Mouse (Mus musculus) testis, adult 10 weeks (tissue): ENCODE data around the gene Atg4d. TPM values are rescaled to one million over a fixed set of nuclear protein-coding genes. Genes with fewer than 3 reads are reported as not detected.

ENCODE experiments used
- polyA plus RNA-seq: library from polyadenylated mRNA; stranded (reverse); fragments of 350-450 nt; fragmentation: Illumina TruSeq; extraction: RNeasy Lipid Tissue Mini Kit (QIAGEN cat#74804); gene quantifications from one replicate; pipeline ENCODE4 v1.2.3, GENCODE M21; 2014; ENCODE audit warnings: low read depth, low replicate concordance

The Atg4d gene
- 0.36 TPM for polyA plus RNA-seq

DNA sequence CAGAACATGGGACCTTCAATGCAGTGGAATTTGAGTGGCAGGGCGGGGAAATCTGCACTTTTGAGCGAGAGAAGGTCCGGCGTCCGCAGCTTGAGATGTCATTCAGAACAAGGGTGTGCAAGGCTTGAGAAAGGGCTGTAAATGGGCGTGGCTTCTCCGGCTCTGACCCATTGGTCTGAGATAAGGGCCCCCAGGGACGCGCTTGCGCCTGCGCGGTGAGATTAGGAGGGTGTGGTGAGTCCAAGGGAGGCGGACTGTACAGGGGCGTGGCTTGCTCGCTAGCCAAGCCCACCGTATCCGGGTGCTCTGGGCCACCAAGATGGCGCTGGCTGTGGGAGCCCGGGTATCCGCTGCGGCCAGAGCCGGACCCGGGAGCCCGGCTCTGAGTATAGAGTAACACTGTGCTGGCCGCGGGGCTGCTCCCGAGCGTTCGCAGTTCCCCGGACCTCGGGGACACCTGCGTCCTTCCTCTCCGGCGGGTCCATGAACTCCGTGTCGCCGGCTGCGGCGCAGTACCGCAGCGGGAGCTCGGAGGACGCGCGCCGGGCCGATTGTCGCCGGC, at the start of gene Atg4d:
Gene Atg4d (plus strand): TSS at position 294 of the 562 bp plus-strand sequence.

DNA sequence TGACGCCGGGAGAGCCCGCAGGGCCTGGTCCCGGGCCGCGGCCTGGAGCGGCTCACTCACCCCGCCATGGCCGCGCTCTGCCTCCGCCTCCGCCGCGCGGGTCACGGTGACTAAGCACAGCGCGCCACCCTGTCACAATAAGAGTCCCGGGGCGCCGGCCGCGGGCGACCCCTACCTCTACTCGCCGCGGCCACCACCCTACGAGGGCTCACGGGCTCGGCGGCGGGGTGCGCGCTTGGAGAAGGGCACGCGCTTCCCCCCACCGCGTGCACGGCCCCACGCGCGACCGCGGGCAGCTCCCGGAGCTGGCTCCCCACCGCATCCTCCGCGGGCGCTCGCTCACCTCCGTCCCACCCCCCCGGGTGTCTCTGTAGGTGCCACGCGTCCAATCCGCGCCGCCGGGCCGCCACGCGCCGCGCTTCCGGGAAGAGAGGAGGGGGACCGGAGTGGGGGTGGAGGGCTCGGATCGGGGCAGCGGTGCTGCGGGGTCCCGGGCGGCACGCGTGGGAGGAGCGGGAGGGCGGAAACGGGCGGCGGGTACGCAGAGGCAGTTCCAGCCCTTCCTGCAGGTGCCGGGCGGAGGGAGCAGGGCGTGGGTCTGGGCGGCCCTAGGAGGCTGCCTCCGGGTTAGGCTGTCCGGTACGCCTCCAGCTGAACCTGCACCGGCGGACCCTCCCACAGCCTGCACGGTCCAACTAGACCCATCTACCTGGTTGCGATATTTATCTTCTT, 26.2 kb upstream of the Atg4d start, which contains the start of gene Keap1:
Gene Keap1 (minus strand): TSS at position 629 of the 732 bp plus-strand sequence.

DNA sequence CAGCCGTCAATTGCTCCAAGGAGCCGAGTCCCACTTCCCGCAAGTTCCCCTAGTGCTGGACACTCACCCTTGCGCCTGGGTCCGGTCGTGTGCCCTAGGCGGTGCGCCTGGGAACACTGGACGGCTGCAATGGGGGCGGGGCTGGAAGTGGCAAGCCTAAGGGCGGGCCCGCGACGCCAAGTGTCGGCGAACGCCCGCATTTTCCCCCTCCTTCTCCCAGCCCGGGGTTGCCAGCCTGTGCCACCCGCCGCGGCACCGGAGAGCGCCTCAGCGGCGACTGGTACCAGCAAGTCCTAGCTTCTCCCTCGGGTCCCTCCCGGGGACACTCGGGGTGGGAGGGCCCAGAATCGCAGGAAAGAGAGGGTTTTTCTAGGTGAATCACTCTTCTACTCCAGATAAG, 16.8 kb upstream of the Atg4d start, which contains the start of gene S1pr5:
Gene S1pr5 (minus strand): TSS at position 118 of the 400 bp plus-strand sequence.

DNA sequence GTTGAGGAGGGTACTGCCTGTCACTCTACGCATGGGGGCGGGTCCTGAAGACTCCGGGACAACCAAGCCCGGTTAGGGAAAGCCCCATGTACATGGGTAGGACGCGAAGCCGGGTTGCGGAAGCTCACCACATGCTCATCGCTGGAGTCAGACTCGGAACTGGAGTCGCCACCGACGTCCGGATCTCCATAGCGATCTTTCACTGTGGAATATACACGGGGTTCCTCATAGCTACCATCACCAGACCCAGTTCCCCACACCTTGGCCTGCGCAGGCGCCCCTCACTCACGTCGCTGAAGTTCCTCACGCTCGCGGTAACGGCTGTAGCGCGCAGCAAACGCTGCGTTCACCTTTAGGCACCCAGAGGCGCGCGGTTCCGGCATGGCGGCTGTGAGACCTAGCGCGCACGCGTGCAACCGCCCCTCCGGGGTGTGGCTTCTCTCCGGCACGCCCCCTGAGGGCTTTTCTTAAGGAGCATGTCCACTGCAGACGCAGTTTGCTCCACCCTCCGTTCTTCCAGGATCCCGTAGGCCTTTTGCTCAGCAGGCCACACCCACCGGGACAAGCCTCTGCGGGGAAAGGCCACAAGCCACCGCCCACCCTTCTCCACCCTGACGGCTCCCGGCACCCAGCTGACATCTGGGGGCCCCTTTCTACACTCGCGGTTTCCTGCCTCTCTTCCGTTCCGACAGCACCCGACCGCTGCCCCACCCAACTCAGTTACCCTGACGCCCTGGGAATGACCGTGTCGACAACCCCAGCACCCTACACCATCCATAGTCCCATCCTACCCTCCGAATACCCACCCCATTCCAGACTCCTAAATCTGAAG, 22.7 kb downstream of the Atg4d start, which contains the start of gene Kri1:
Gene Kri1 (minus strand): TSS at position 399 of the 832 bp plus-strand sequence.

DNA sequence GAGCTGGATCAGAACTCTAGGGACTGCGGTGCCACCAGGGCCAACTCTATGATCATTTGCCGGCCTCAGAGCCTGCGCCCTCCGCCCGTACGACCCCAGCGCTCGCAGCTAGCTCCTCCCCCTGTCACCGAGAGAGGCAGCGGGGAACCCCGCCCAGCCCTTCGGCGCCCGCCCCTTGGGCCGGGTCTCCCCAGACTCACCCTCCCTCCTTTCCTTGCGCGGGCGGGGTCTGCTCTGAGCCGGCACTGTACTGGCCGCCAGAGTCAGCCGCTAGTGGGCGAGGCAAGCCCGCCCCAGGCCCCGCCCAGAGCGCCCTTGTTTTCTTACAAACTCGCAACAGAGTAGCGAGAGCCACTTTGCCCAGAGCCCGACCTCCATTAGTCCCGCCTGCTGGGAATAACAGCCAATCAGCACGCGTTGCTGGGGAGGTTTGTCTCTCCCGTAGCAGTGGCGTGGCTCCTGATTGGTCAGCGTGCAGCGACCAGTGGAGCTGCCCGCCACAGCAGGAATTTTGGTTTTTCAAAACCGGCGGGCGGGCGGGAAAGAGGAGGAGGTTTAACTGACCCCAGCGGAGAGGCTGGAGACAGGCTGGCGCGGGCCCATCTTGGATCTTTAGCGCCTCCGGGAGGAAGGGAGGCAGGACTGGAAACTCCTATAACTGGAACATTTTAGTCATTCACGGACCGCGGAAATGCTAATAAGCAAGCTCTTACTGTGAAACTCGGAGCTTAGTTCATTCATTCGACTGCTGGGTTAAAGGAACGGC, 26.1 kb downstream of the Atg4d start, which contains the start of gene Cdkn2d:
Gene Cdkn2d (minus strand): TSS at position 386 of the 766 bp plus-strand sequence.

DNA sequence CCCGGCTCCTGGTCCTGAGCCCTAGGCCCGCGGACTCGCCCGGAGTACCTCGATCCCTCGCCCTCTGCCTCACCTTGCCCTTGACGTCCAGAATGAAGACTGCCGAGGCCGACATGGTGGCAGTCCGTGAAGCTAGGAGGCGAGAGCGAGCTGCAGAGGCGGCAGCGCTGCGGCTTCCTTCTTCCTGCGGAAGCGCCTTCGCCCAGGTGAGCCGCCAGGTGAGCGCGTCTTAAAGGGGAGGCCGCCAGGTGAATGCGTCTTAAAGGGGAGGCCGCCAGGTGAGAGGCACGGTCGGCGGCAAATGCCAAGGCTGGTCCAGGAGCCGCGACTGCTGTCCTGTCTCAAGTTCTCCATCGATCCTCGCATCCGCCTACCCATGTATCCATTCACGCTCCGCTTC, 47.0 kb downstream of the Atg4d start, which contains the start of gene Ap1m2:
Gene Ap1m2 (minus strand): TSS at position 204 of the 400 bp plus-strand sequence.

DNA sequence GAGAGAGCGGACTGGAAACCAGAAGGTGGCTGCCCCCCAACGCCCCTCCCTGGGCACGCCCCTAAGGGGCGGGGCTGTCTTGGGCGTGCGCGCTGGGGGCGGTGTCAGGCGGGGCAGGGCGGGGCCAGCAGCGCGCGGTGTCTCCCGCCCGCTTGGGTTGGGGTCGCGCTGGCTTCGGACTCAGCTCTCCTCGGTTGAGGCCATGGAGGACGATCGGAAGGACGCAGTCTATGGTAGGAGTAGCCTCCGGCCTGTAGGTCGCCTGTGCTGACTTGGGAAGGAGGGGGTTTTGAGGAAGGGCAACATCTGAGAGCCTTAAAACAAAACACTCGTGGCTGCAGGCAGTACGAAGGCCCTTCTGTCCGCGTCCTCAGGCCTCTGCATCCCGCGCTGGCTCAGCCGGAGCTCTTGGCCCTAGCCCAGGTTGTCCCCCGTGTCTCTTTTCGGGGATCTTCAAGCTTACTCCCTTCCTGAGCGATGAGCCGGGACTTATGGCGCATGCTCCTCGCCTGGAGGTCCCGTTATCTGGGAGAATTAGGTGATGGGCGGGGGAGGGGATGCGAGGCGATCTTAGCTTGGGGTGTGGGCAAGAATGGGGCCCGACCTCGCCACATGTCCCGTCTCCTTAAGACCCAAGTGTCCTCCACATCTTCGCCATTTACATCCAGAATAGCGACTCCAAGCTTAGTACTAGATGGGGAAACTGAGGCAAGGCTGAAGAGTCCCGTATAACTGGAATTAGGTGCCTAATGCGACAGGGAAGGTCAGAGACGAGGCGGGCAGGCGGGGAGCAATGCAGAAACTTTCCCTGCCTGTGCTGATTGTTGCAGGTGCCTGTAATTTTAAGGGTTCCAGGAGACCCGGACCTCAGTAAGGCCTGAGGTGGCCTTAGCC, 55.8 kb downstream of the Atg4d start, which contains the start of gene Slc44a2:
Gene Slc44a2 (plus strand): TSS at position 80 of the 894 bp plus-strand sequence.

Other genes starting within 250 kb of the Atg4d start
- 0.84 TPM for gene Icam1, start 249.3 kb upstream of the Atg4d start, polyA plus RNA-seq
- gene Icam4, start 235.9 kb upstream of the Atg4d start, polyA plus RNA-seq: not detected
- gene Icam5, start 233.2 kb upstream of the Atg4d start, polyA plus RNA-seq: not detected
- gene Zglp1, start 198.2 kb upstream of the Atg4d start, polyA plus RNA-seq: not detected
- not detected for gene Gm49373, start 192.2 kb upstream of the Atg4d start, polyA plus RNA-seq
- gene Fdx1l, start 191.7 kb upstream of the Atg4d start, polyA plus RNA-seq: not detected
- 8.2 TPM for gene Gm38431, start 173.3 kb upstream of the Atg4d start, polyA plus RNA-seq
- 2.4 TPM for gene Raver1, start 173.3 kb upstream of the Atg4d start, polyA plus RNA-seq
- 2.0 TPM for gene Tyk2, start 134.1 kb upstream of the Atg4d start, polyA plus RNA-seq
- gene Cdc37, start 115.3 kb upstream of the Atg4d start, polyA plus RNA-seq: 7.8 TPM
- 6.8 TPM for gene Pde4a, start 99.6 kb upstream of the Atg4d start, polyA plus RNA-seq
- gene Keap1, start 25.9 kb upstream of the Atg4d start, polyA plus RNA-seq: 6.5 TPM
- not detected for gene S1pr5, start 16.9 kb upstream of the Atg4d start, polyA plus RNA-seq
- gene Kri1, start 22.7 kb downstream of the Atg4d start, polyA plus RNA-seq: 6.8 TPM
- 23.7 TPM for gene Cdkn2d, start 26.1 kb downstream of the Atg4d start, polyA plus RNA-seq
- gene Ap1m2, start 47.0 kb downstream of the Atg4d start, polyA plus RNA-seq: 0.41 TPM
- 18.0 TPM for gene Slc44a2, start 55.4 kb downstream of the Atg4d start, polyA plus RNA-seq
- 61.2 TPM for gene Ilf3, start 102.6 kb downstream of the Atg4d start, polyA plus RNA-seq
- gene Qtrt1, start 146.5 kb downstream of the Atg4d start, polyA plus RNA-seq: not detected
- 42.4 TPM for gene Dnm2, start 159.6 kb downstream of the Atg4d start, polyA plus RNA-seq
- gene Tmed1, start 245.0 kb downstream of the Atg4d start, polyA plus RNA-seq: 1.9 TPM